Mouse (Mus musculus) midbrain, embryonic 14.5 days (tissue): ENCODE results near the gene Tnip1. TPM values are rescaled to one million over a fixed set of nuclear protein-coding genes. Genes with fewer than 3 reads are reported as not detected.
A peak's percentile ranks its signal among the peaks of the same experiment; 100 is the strongest.

Source experiments
- ATAC-seq: fragments of 200-750 bp; cut with Nextera tagmentation; 2 replicates; pipeline ENCODE4 v1.8.0; 2017; ENCODE audit warnings: moderate number of reproducible peaks, moderate library complexity; ENCODE audit not compliant: low FRiP score, low TSS enrichment
- DNase-seq: peaks from one replicate; pipeline ENCODE4 v3.0.0-alpha.2; 2015
- H3K27ac ChIP-seq: fragments of 300-500 bp; sonication (generic); replicated peaks from 2 replicates; pipeline ENCODE4 v1.5.1; 2014; ENCODE audit warnings: mild to moderate bottlenecking, low read depth, low read length, moderate library complexity
- H3K27me3 ChIP-seq: fragments of 300-500 bp; sonication (generic); 2 replicates; pipeline ENCODE4 v1.6.1; 2014; ENCODE audit warnings: low read length, control low read depth, mixed read lengths; ENCODE audit not compliant: control insufficient read depth, insufficient read depth
- H3K36me3 ChIP-seq: fragments of 300-500 bp; sonication (generic); 2 replicates; pipeline ENCODE4 v1.6.1; 2014; ENCODE audit warnings: low read length, control low read depth; ENCODE audit not compliant: control insufficient read depth, insufficient read depth
- H3K4me1 ChIP-seq: fragments of 300-500 bp; sonication (generic); 2 replicates; pipeline ENCODE4 v1.6.1; 2014; ENCODE audit warnings: mild to moderate bottlenecking, antibody characterized with exemption, low read length, control low read depth; ENCODE audit not compliant: control insufficient read depth, insufficient read depth
- H3K4me2 ChIP-seq: fragments of 300-500 bp; sonication (generic); 2 replicates; pipeline ENCODE4 v1.6.1; 2014; ENCODE audit warnings: mild to moderate bottlenecking, low read length, moderate library complexity
- H3K4me3 ChIP-seq: fragments of 300-500 bp; sonication (generic); replicated peaks from 2 replicates; pipeline ENCODE4 v1.5.1; 2014; ENCODE audit warnings: low read depth, low read length
- H3K9ac ChIP-seq: fragments of 300-500 bp; sonication (generic); replicated peaks from 2 replicates; pipeline ENCODE4 v1.6.1; 2014; ENCODE audit warnings: mild to moderate bottlenecking, low read length, moderate library complexity
- H3K9me3 ChIP-seq: fragments of 300-500 bp; sonication (generic); 2 replicates; pipeline ENCODE4 v1.6.1; 2016; ENCODE audit warnings: low read length, control low read depth, mixed read lengths; ENCODE audit not compliant: control insufficient read depth
- WGBS: fragments of 180-500 bp; shearing (Covaris S2); extraction: QIAGEN DNeasy Blood & Tissue Kit; methylation state at CpG from one replicate; pipeline ENCODE4 v1.1.7; 2014; 5-methylcytosine and 5-hydroxymethylcytosine counted together
- polyA plus RNA-seq: library from polyadenylated mRNA; unstranded; fragments of >200 nt; fragmentation: Nextera tagmentation; extraction: Ambion mirVana; gene quantifications from 2 replicates; pipeline ENCODE4 v1.2.1, GENCODE M21; 2014

Gene Tnip1
- 15.1 and 15.5 TPM in 2 replicates for polyA plus RNA-seq

- Histone ChIP-seq H3K36me3 (no peaks in the 10 kb centered on the region), H3K4me1 (no peaks in the 10 kb centered on the region), H3K27me3 (no peaks in the 10 kb centered on the region), H3K9me3 (no peaks in the 10 kb centered on the region), H3K9ac (no peak within 1 kb of the TSS), H3K27ac (no peak within 1 kb of the TSS), H3K4me3 (no peak within 1 kb of the TSS), H3K4me2 (no peak within 1 kb of the TSS)
- ATAC-seq (no peak), DNase-seq (no peak)
- WGBS = 36% methylated on average over 6 of the region's 6 CpGs
Observed at GRCm38 (mm10) chr11:54962810-54963209, at the start of gene Tnip1. Tnip1 (minus strand) TSS chr11:54962917.

DNA sequence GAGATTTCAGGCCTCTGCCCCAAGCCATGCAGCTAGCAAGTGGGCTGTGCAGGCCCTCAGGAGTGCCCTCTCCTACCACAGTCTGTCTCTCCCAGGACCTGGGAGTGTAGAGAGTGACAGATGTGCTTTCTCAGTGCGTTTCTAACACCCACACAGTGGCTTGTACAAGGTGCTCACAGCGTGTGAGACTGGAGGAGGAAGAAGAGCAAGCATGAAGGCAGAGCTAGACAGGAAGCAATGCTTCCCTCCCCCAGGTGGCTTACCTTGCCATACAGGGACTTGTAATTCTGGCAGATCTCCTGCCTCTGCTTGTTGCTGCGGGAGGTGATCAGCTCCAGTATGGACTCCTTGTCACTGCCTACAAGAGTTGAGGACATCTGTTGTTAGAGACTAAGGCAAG is 48.7 kb upstream of the Tnip1 start:
- 89% methylated on average over 3 of the region's 3 CpGs for WGBS
- Histone ChIP-seq H3K9me3 (no peaks in the 10 kb centered on the region), H3K9ac (no peak overlapping the region), H3K27me3 (no peaks in the 10 kb centered on the region), H3K4me3 (no peak overlapping the region), H3K27ac (no peak overlapping the region), H3K4me1 (peaks cover 5% of the 10 kb centered on the region; the same call in 1 of the 2 replicates), H3K4me2 (no peak overlapping the region), H3K36me3 (0 out of 2 replicates have a peak, but pooled peaks cover 2% of the 10 kb centered on the region)
- ATAC-seq (no peak), DNase-seq (no peak)

DNA sequence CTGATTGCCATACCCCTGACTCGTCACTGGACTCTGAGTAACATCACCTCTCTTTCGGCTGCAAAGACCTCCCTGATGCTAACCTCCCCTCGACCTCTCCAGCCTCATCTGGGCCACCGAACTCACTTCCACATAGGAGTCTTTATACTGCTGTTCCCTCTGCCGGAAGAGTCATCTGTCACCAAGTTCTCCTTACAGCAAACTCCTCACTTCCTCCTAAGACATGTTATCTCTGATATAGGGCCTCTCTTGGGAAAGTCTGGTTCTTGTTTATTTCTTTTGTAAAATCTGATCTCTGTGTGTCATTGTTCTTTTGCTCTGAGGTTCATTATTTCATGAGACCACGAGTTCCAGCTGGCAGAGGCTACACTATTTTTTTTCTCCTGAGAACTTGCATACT is 45.5 kb upstream of the Tnip1 start:
- H3K9me3 ChIP-seq = no peaks in the 10 kb centered on the region
- no peaks in the 10 kb centered on the region for H3K27me3 ChIP-seq
- 0 out of 2 replicates have a peak, but pooled peaks cover 2% of the 10 kb centered on the region for H3K36me3 ChIP-seq
- no peak overlapping the region for H3K4me3 ChIP-seq
- no peaks in the 10 kb centered on the region for H3K4me1 ChIP-seq
- ATAC-seq (no peak), DNase-seq (no peak)
- no peak overlapping the region for H3K4me2 ChIP-seq
- H3K9ac ChIP-seq = no peak overlapping the region
- WGBS = 88% methylated on average over 6 of the region's 6 CpGs
- no peak overlapping the region for H3K27ac ChIP-seq

DNA sequence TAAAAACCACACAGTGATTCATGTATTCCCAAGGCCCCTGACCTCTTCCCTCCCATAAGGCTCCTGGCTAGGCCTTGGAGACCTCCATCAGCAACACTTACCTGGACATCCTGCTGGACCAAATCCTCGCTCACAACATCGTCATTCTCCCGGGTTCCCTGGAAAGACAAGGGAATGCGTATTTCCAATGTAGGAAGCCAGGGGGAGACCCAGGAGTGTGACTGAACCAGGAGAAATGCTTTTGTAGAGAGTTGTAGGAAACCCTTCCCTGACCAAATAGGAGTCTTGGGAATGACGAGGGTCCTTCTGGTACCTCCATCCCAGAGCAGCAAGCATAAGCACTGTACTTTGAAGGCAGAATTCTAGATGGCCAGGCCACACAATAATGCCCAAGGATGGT is 43.0 kb upstream of the Tnip1 start:
- no peak overlapping the region for H3K4me3 ChIP-seq
- no peaks in the 10 kb centered on the region for H3K36me3 ChIP-seq
- DNase-seq (no peak), ATAC-seq (no peak)
- H3K4me2 ChIP-seq = no peak overlapping the region
- 85% methylated on average over 5 of the region's 5 CpGs for WGBS
- no peaks in the 10 kb centered on the region; the same call in 1 of the 2 replicates for H3K9me3 ChIP-seq
- no peaks in the 10 kb centered on the region for H3K27me3 ChIP-seq
- H3K4me1 ChIP-seq = no peaks in the 10 kb centered on the region
- H3K9ac ChIP-seq = no peak overlapping the region
- no peak overlapping the region for H3K27ac ChIP-seq

DNA sequence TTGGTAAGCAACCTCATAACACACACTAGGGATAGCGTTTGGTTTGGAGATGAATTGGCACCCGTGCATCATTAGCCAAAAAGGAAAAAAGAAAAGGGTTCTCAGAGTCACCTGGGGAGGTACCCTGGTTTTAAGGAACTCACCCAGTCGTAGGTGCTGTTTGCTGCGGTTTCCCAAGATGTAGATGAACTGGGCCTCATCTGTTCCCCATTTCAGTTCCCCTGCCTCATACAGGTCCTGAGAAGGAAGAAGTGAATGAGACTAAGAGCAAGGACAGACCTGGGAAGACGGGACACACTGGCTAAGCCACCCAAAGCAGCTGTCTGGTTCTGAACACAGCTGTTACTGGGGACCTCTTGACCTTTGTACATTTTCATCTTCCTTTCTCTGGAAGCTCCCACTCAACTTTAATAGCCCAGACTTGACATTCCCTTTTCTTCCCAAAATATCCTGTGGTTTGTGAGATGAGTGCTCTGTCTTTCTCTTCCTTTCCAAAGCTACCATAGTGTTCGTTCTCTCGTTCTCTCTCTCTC is 42.3 kb upstream of the Tnip1 start:
- H3K36me3 ChIP-seq = no peaks in the 10 kb centered on the region
- no peak overlapping the region for H3K27ac ChIP-seq
- no peaks in the 10 kb centered on the region for H3K4me1 ChIP-seq
- DNase-seq (no peak), ATAC-seq (no peak)
- H3K9me3 ChIP-seq = no peaks in the 10 kb centered on the region; the same call in 1 of the 2 replicates
- H3K27me3 ChIP-seq = no peaks in the 10 kb centered on the region
- WGBS = 89% methylated on average over 7 of the region's 7 CpGs
- no peak overlapping the region for H3K4me3 ChIP-seq
- no peak overlapping the region for H3K4me2 ChIP-seq
- H3K9ac ChIP-seq = no peak overlapping the region

- ATAC-seq (no peak), DNase-seq (no peak)
- H3K36me3 ChIP-seq = no peaks in the 10 kb centered on the region
- 58% methylated on average over 2 of the region's 2 CpGs for WGBS
- no peaks in the 10 kb centered on the region for H3K4me1 ChIP-seq
- no peak overlapping the region for H3K9ac ChIP-seq
- H3K27ac ChIP-seq = no peak overlapping the region
- H3K4me2 ChIP-seq = no peak overlapping the region
- no peaks in the 10 kb centered on the region; the same call in 1 of the 2 replicates for H3K9me3 ChIP-seq
- no peaks in the 10 kb centered on the region; the same call in 1 of the 2 replicates for H3K27me3 ChIP-seq
- H3K4me3 ChIP-seq = no peak overlapping the region
Observed at GRCm38 (mm10) chr11:54998708-54999107, 36.0 kb upstream of the Tnip1 start.

- under 1% methylated on average over 12 of the region's 12 CpGs for WGBS
- no peak overlapping the region for H3K4me2 ChIP-seq
Observed at GRCm38 (mm10) chr11:54998284-54998683, 35.6 kb upstream of the Tnip1 start.

GRCm38 (mm10) chr11:54996176-54996575 is 33.5 kb upstream of the Tnip1 start:
- no peaks in the 10 kb centered on the region; the same call in 1 of the 2 replicates for H3K27me3 ChIP-seq
- 67% methylated on average over 7 of the region's 7 CpGs for WGBS
- no peak overlapping the region for H3K4me3 ChIP-seq
- no peak for ATAC-seq
- no peak for DNase-seq
- no peak overlapping the region for H3K9ac ChIP-seq
- no peaks in the 10 kb centered on the region; the same call in 1 of the 2 replicates for H3K9me3 ChIP-seq
- no peaks in the 10 kb centered on the region for H3K4me1 ChIP-seq
- H3K36me3 ChIP-seq = no peaks in the 10 kb centered on the region
- H3K27ac ChIP-seq = no peak overlapping the region
- no peak overlapping the region for H3K4me2 ChIP-seq

More at GRCm38 (mm10) chr11:54998284-54998683, 35.6 kb upstream of the Tnip1 start:
- Histone ChIP-seq H3K27me3 (no peaks in the 10 kb centered on the region; the same call in 1 of the 2 replicates), H3K27ac (no peak overlapping the region), H3K9ac (no peak overlapping the region), H3K4me3 (no peak overlapping the region), H3K9me3 (no peaks in the 10 kb centered on the region; the same call in 1 of the 2 replicates), H3K36me3 (no peaks in the 10 kb centered on the region), H3K4me1 (no peaks in the 10 kb centered on the region)
- ATAC-seq (peak; percentile 34; the same call in 1 of the 2 replicates), DNase-seq (peak; percentile 87)

DNA sequence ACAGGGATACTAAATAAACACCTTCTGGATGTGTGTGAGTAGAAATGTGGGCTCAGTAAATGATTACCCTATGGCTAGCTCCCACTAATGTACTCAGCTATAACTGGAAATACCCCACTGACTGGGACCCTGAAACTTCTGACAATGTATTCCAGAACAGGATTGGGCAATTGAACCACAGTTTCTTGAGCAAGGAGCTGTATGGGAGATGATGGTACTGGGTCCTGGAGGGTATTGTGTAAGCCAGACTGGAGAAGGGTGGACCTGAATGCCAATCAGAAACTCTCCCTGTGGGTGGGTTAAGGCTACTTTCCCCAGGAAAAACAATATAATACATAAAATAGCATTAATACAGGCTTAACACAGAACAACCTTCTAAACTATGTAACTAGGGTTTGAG is 27.2 kb upstream of the Tnip1 start:
- no peak for ATAC-seq
- H3K36me3 ChIP-seq = no peaks in the 10 kb centered on the region
- DNase-seq = no peak

More for the DNA sequence above, 27.2 kb upstream of the Tnip1 start:
- Histone ChIP-seq H3K4me2 (no peak overlapping the region), H3K4me3 (no peak overlapping the region), H3K27ac (no peak overlapping the region), H3K27me3 (no peaks in the 10 kb centered on the region), H3K9ac (no peak overlapping the region), H3K4me1 (no peaks in the 10 kb centered on the region), H3K9me3 (no peaks in the 10 kb centered on the region)
